Mouse (Mus musculus) lung, postnatal 0 days (tissue): Measurements from ENCODE around the gene Gal3st3. TPM values are rescaled to one million over a fixed set of nuclear protein-coding genes. Genes with fewer than 3 reads are reported as not detected.

Experiments
- ATAC-seq: fragments of 200-750 bp; cut with Nextera tagmentation; 2 replicates; pipeline ENCODE4 v1.8.0; 2017; ENCODE audit warnings: moderate library complexity
- DNase-seq: peaks from one replicate; pipeline ENCODE4 v3.0.0-alpha.2; 2016; ENCODE audit warnings: low spot score
- H3K27ac ChIP-seq: fragments of 300-500 bp; sonication (generic); 2 replicates; pipeline ENCODE4 v1.5.1; 2014; ENCODE audit warnings: antibody characterized with exemption, mild to moderate bottlenecking, low read length, mixed read lengths
- H3K27me3 ChIP-seq: fragments of 300-500 bp; sonication (generic); replicated peaks from 2 replicates; pipeline ENCODE4 v1.6.1; 2014; ENCODE audit warnings: low read length, mixed read lengths; ENCODE audit not compliant: insufficient read depth
- H3K36me3 ChIP-seq: fragments of 300-500 bp; sonication (generic); 2 replicates; pipeline ENCODE4 v1.6.1; 2014; ENCODE audit warnings: low read length, mixed read lengths; ENCODE audit not compliant: insufficient read depth
- H3K4me1 ChIP-seq: fragments of 300-500 bp; sonication (generic); 2 replicates; pipeline ENCODE4 v1.6.1; 2014; ENCODE audit warnings: antibody characterized with exemption, low read depth, low read length, mixed read lengths; ENCODE audit not compliant: insufficient read depth
- H3K4me2 ChIP-seq: fragments of 300-500 bp; sonication (generic); replicated peaks from 2 replicates; pipeline ENCODE4 v1.6.1; 2014; ENCODE audit warnings: low read depth, mild to moderate bottlenecking, low read length, moderate library complexity, mixed read lengths
- H3K4me3 ChIP-seq: fragments of 300-500 bp; sonication (generic); 2 replicates; pipeline ENCODE4 v1.5.1; 2014; ENCODE audit warnings: low read depth, low read length
- H3K9ac ChIP-seq: fragments of 300-500 bp; sonication (generic); replicated peaks from 2 replicates; pipeline ENCODE4 v1.6.1; 2014; ENCODE audit warnings: low read depth, mild to moderate bottlenecking
- H3K9me3 ChIP-seq: fragments of 300-500 bp; sonication (generic); 2 replicates; pipeline ENCODE4 v1.6.1; 2016; ENCODE audit warnings: low read length, mixed read lengths
- CTCF ChIP-seq: IDR thresholded peaks from 2 replicates; pipeline ENCODE4 v1.5.1; 2016; ENCODE audit warnings: antibody characterized with exemption, mild to moderate bottlenecking
- EP300 ChIP-seq: IDR thresholded peaks from 2 replicates; pipeline ENCODE4 v1.6.1; 2016; ENCODE audit warnings: antibody characterized with exemption, mild to moderate bottlenecking, control low read depth
- WGBS: fragments of 180-500 bp; shearing (Covaris S2); extraction: QIAGEN DNeasy Blood & Tissue Kit; methylation state at CpG from one replicate; pipeline ENCODE4 v1.1.7; 2014; 5-methylcytosine and 5-hydroxymethylcytosine counted together
- polyA plus RNA-seq: library from polyadenylated mRNA; unstranded; fragments of >200 nt; fragmentation: Nextera tagmentation; extraction: Ambion mirVana; gene quantifications from 2 replicates; pipeline ENCODE4 v1.2.1, GENCODE M21; 2015

Gal3st3 gene
- polyA plus RNA-seq, 1 experiment from 2014 or later, result 0.55 TPM

GRCm38 (mm10) chr19:5300588-5300987 is 2.5 kb downstream of the Gal3st3 start:
- no peak for TF ChIP-seq CTCF
- no peak for TF ChIP-seq EP300
- H3K9ac ChIP-seq, result no peak overlapping the region
- no peak for ATAC-seq
- DNase-seq, result no peak
- H3K4me2 ChIP-seq, result no peak overlapping the region
- 75% methylated on average over 6 of the region's 6 CpGs for WGBS
- no peak overlapping the region for H3K4me3 ChIP-seq
- no peaks in the 10 kb centered on the region for H3K36me3 ChIP-seq
- H3K27me3 ChIP-seq, result no peaks in the 10 kb centered on the region
- peaks cover 8% of the 10 kb centered on the region; the same call in 1 of the 2 replicates for H3K4me1 ChIP-seq
- H3K9me3 ChIP-seq, result no peaks in the 10 kb centered on the region
- no peak overlapping the region for H3K27ac ChIP-seq

GRCm38 (mm10) chr19:5302455-5302854 is 4.3 kb downstream of the Gal3st3 start:
- peak; percentile 77 for TF ChIP-seq CTCF
- TF ChIP-seq EP300, result no peak
- H3K36me3 ChIP-seq, result no peaks in the 10 kb centered on the region
- no peaks in the 10 kb centered on the region for H3K27me3 ChIP-seq
- H3K4me3 ChIP-seq, result no peak overlapping the region
- DNase-seq (peak; percentile 53), ATAC-seq (peak; percentile 46; the same call in 1 of the 2 replicates)
- H3K4me2 ChIP-seq, result no peak overlapping the region
- H3K4me1 ChIP-seq, result 0 out of 2 replicates have a peak, but pooled peaks cover 3% of the 10 kb centered on the region
- no peak overlapping the region for H3K9ac ChIP-seq
- WGBS, result 12% methylated on average over 4 of the region's 4 CpGs
- no peaks in the 10 kb centered on the region for H3K9me3 ChIP-seq
- no peak overlapping the region for H3K27ac ChIP-seq

- H3K4me2 ChIP-seq, result no peak overlapping the region
- no peak overlapping the region for H3K27ac ChIP-seq
- 82% methylated on average over 6 of the region's 6 CpGs for WGBS
- H3K9ac ChIP-seq, result no peak overlapping the region
- ATAC-seq (no peak), DNase-seq (no peak)
- TF ChIP-seq CTCF (peak; percentile 46), EP300 (no peak)
- no peaks in the 10 kb centered on the region for H3K4me1 ChIP-seq
- H3K9me3 ChIP-seq, result no peaks in the 10 kb centered on the region
- H3K4me3 ChIP-seq, result no peak overlapping the region
- no peaks in the 10 kb centered on the region for H3K27me3 ChIP-seq
- H3K36me3 ChIP-seq, result no peaks in the 10 kb centered on the region
These were observed 8.1 kb downstream of the Gal3st3 start for GRCm38 (mm10) chr19:5306279-5306678.

- DNase-seq (no peak), ATAC-seq (no peak)
- Histone ChIP-seq H3K27me3 (no peaks in the 10 kb centered on the region), H3K4me2 (peak overlapping the region; percentile 39), H3K36me3 (no peaks in the 10 kb centered on the region), H3K4me1 (no peaks in the 10 kb centered on the region), H3K9me3 (no peaks in the 10 kb centered on the region), H3K4me3 (no peak overlapping the region), H3K27ac (no peak overlapping the region), H3K9ac (no peak overlapping the region)
- WGBS, result 43% methylated on average over 98 of the region's 98 CpGs
- TF ChIP-seq EP300 (no peak), CTCF (no peak)
These were observed 9.0 kb downstream of the Gal3st3 start for GRCm38 (mm10) chr19:5306968-5307734.

GRCm38 (mm10) chr19:5309025-5309424 is 10.9 kb downstream of the Gal3st3 start:
- Histone ChIP-seq H3K9ac (no peak overlapping the region), H3K4me3 (no peak overlapping the region), H3K4me1 (no peaks in the 10 kb centered on the region), H3K36me3 (no peaks in the 10 kb centered on the region), H3K9me3 (no peaks in the 10 kb centered on the region), H3K27me3 (no peaks in the 10 kb centered on the region), H3K4me2 (no peak overlapping the region), H3K27ac (no peak overlapping the region)
- no peak for TF ChIP-seq CTCF
- no peak for TF ChIP-seq EP300
- WGBS, result 84% methylated on average over 7 of the region's 7 CpGs
- ATAC-seq (no peak), DNase-seq (peak; percentile 27)

- H3K4me2 ChIP-seq, result no peak overlapping the region
- 87% methylated on average over 8 of the region's 8 CpGs for WGBS
- H3K27me3 ChIP-seq, result no peaks in the 10 kb centered on the region
- no peak overlapping the region for H3K4me3 ChIP-seq
- DNase-seq, result no peak
- no peaks in the 10 kb centered on the region for H3K9me3 ChIP-seq
- no peak overlapping the region for H3K27ac ChIP-seq
- TF ChIP-seq CTCF, result no peak
- TF ChIP-seq EP300, result no peak
- no peaks in the 10 kb centered on the region for H3K4me1 ChIP-seq
- H3K36me3 ChIP-seq, result no peaks in the 10 kb centered on the region
- H3K9ac ChIP-seq, result no peak overlapping the region
- no peak for ATAC-seq
These were observed 15.1 kb downstream of the Gal3st3 start for GRCm38 (mm10) chr19:5313189-5313588.
